Mouse (Mus musculus) pancreas, adult 10 weeks (tissue): Measurements from ENCODE around the gene Klrb1a. TPM values are rescaled to one million over a fixed set of nuclear protein-coding genes. Genes with fewer than 3 reads are reported as not detected.

Experiments
- polyA plus RNA-seq: library from polyadenylated mRNA; stranded (reverse); fragments of 350-450 nt; fragmentation: Illumina TruSeq; extraction: RNeasy Lipid Tissue Mini Kit (QIAGEN cat#74804); gene quantifications from one replicate; pipeline ENCODE4 v1.2.3, GENCODE M21; 2015; ENCODE audit warnings: low read depth, low replicate concordance; ENCODE audit not compliant: insufficient read depth

The Klrb1a gene
- not detected for polyA plus RNA-seq

GRCm38 (mm10) chr6:128623433-128623832 is at the start of gene Klrb1a:
Gene Klrb1a, minus strand, starts transcription at chr6:128623533.

GRCm38 (mm10) chr6:128662206-128662605 is 38.9 kb upstream of the Klrb1a start, which contains the start of gene Clec2h:
Gene Clec2h, plus strand, starts transcription at chr6:128662385.

GRCm38 (mm10) chr6:128581508-128581907 is 41.8 kb downstream of the Klrb1a start, which contains the start of gene A2ml1:
Gene A2ml1, minus strand, starts transcription at chr6:128581608.

Other genes with a start within 250 kb of the Klrb1a start
- not detected for gene Tex52, start 248.1 kb downstream of the Klrb1a start, polyA plus RNA-seq
- not detected for gene Gm44596, start 248.0 kb downstream of the Klrb1a start, polyA plus RNA-seq
- gene Nrip2, start 224.2 kb downstream of the Klrb1a start, polyA plus RNA-seq = 2.7 TPM
- gene Itfg2, start 198.6 kb downstream of the Klrb1a start, polyA plus RNA-seq = 9.5 TPM
- 35.0 TPM for gene Fkbp4, start 184.9 kb downstream of the Klrb1a start, polyA plus RNA-seq
- not detected for gene Pzp, start 96.8 kb downstream of the Klrb1a start, polyA plus RNA-seq
- 2.3 TPM for gene A2ml1, start 41.9 kb downstream of the Klrb1a start, polyA plus RNA-seq
- gene Clec2h, start 38.9 kb upstream of the Klrb1a start, polyA plus RNA-seq = not detected
- not detected for gene Klrb1, start 99.5 kb upstream of the Klrb1a start, polyA plus RNA-seq
- not detected for gene Klrb1c, start 165.7 kb upstream of the Klrb1a start, polyA plus RNA-seq
- gene Gm44511, start 202.8 kb upstream of the Klrb1a start, polyA plus RNA-seq = not detected
- not detected for gene Klrb1b, start 202.8 kb upstream of the Klrb1a start, polyA plus RNA-seq